Mouse (Mus musculus) testis, postnatal 14 days (tissue): ENCODE data around the gene Ctnna3.

Source experiments
- DNase-seq: peaks from one replicate; pipeline ENCODE4 v3.0.0; 2021; ENCODE audit warnings: low spot score

Ctnna3 gene

GRCm38 (mm10) chr10:63526027-63526426 lies 96.1 kb downstream of the Ctnna3 start:
- DNase-seq, result no peak

DNA sequence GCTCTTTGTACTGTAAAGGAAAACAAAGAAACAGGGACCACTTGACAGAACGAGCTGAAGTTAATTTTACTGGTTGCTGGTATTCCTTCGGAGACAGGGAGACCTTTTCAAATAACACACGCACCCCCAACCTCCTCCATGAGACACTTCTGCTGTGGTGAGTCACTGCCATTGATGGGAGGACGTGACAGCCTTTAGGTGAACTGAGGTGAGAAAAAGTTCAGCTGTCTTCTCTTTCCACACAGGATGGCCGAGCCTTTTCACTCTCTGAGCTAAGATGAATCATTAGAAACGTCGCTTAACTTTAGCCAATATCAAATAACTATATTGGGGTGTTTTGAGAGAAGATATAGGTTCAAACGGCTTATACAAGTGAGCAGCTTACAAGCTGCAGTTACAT lies 102.5 kb downstream of the Ctnna3 start:
- no peak for DNase-seq

GRCm38 (mm10) chr10:63541754-63542153 lies 111.9 kb downstream of the Ctnna3 start:
- peak; percentile 34 for DNase-seq

GRCm38 (mm10) chr10:63542493-63542892 lies 112.6 kb downstream of the Ctnna3 start:
- no peak for DNase-seq

- DNase-seq, result no peak
Measured at GRCm38 (mm10) chr10:63566691-63567090, 136.8 kb downstream of the Ctnna3 start.

- no peak for DNase-seq
Measured at GRCm38 (mm10) chr10:63571561-63571960, 141.7 kb downstream of the Ctnna3 start.

GRCm38 (mm10) chr10:63572866-63573265 lies 143.0 kb downstream of the Ctnna3 start:
- DNase-seq, result no peak

GRCm38 (mm10) chr10:63574100-63574609 lies 144.3 kb downstream of the Ctnna3 start:
- DNase-seq, result peak; percentile 21

- peak; percentile 65 for DNase-seq
Measured at GRCm38 (mm10) chr10:63582608-63583007, 152.7 kb downstream of the Ctnna3 start.

- no peak for DNase-seq
Measured at GRCm38 (mm10) chr10:63583798-63584374, 154.0 kb downstream of the Ctnna3 start.

- DNase-seq, result no peak
Measured at GRCm38 (mm10) chr10:63599417-63599816, 169.5 kb downstream of the Ctnna3 start.

DNA sequence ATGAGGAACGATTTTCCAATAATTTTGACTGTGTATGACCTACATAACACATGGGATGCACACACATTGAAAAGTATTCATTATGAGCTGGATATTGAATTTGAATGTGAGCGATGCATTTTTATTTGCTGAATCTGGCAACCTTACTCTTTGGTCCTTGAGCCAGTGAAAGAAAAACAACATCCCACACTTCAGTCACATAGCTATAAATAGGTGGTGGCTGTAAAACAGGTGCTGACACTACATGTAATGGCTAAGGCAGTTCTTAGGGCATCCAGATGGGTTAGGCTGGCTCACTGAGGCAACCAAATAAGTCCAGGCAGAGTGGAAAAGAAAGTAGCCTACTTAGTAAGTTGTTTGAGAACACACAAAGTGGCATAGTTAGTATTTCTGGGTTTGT lies 171.3 kb downstream of the Ctnna3 start:
- DNase-seq, result no peak

- no peak for DNase-seq
Measured at GRCm38 (mm10) chr10:63628546-63628945, 198.6 kb downstream of the Ctnna3 start.

- no peak for DNase-seq
Measured at GRCm38 (mm10) chr10:63633915-63634314, 204.0 kb downstream of the Ctnna3 start.

DNA sequence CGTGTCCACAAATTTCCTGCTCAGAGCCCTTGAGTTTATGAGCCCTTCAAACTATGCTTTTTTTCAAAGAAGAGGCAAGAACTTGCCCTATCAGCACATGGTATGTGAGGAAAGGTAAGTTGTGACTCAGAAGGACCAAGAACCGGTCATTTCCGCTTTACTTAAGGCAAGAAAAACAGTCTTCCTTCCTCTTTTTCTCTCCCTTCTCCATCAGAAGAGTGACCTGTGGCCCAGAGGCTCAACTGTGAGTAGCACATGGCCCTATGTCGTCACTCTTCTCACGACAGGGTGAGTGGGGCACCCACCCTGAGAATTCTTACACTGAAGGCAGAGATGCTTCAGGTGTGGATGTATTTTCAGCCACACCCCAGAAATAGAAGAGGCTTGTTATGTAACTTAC lies 208.1 kb downstream of the Ctnna3 start:
- no peak for DNase-seq

- no peak for DNase-seq
Measured at GRCm38 (mm10) chr10:63647300-63647699, 217.4 kb downstream of the Ctnna3 start.

DNA sequence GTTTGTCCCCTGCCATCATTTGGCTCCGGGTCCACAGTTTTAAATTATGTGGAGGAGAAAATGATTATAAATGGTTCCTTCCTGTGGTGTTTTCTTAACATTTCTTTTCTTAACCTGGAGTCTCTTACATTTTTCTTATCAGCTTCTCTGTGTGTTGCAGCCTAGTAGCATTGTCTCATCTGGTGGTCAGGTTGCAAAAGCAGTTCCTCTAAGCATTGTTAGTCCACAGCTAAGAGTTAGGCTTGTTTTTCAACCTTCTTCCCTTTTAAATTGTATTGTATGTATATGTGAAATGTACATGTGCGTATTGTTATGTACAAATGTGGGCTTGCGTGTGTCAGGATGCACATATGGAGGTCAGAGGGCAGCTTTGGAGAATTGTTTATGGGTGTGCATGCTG lies 220.4 kb downstream of the Ctnna3 start:
- no peak for DNase-seq

DNA sequence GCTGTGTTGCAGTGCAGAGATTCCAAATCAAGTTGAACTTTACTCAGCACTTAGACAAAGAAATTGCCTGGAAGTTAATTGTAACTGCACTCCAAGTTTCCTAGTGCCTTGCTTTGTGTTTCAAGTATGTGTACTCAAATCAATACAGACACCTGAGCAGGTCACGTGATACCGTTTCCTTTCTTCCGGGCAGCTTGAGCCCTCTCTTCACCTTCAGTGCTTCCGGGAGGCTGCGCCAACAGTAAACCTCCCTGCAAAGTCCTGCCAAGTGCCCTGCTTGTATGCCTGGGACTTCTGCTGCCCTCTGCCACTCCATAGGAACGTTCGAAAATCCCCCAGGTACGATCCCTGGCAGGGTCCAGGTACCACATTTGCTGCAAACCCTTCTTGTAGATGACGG lies 223.0 kb downstream of the Ctnna3 start:
- DNase-seq, result no peak

DNA sequence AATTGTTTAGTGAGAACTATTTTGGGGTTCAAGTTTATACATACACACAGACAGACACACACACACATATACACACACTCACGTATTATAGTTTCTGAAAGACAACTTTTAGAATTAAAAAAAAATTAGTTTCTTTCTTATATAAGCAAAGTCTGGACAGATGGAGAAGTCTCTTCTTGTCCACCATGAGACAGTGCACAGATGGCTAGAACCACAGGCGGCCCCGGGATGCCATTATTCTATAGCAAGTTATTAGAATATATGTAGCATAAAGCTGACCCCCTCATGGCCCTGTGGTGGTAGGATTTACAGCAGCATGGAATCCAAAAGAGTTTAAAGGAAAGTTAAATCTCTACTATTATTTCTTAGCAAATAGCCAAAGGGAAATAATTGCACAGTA lies 223.7 kb downstream of the Ctnna3 start:
- DNase-seq, result no peak

GRCm38 (mm10) chr10:63654560-63654959 lies 224.7 kb downstream of the Ctnna3 start:
- DNase-seq, result no peak

DNA sequence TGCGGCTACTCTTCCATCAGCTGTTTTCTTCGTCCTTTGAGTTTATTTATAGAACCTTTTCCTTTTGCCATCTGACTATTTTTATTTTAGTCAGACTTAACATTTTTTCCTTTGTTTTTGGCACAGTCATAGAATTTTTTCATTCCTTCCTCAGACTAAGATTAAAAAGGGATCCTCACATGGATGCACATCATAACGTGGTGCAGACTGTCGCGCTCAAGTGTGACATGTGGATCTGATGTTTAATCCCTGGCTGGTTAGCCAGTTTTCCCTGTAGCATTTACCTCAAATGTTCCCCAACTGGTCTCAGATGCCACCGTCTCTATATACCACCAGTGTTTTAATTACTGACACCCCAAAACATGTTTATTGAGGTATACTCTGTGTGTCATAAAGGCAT lies 246.4 kb downstream of the Ctnna3 start:
- no peak for DNase-seq

- DNase-seq, result no peak
Measured at GRCm38 (mm10) chr10:63689233-63689632, 259.3 kb downstream of the Ctnna3 start.

- DNase-seq, result no peak
Measured at GRCm38 (mm10) chr10:63689651-63690050, 259.8 kb downstream of the Ctnna3 start.

GRCm38 (mm10) chr10:63692039-63692438 lies 262.1 kb downstream of the Ctnna3 start:
- no peak for DNase-seq
